Mouse (Mus musculus): ENCODE results near the gene Pgls.

- no peak for TF ChIP-seq CTCF (IDR thresholded peaks at IDR 0.05)
- 0 out of 2 replicates have a peak, but pooled peaks have one; percentile 1 for TF ChIP-seq EP300 (IDR thresholded peaks at IDR 0.05)
These were observed 36.6 kb downstream of the Pgls start for GRCm38 (mm10) chr8:71628396-71629095.
